Mouse (Mus musculus) CD4-positive, CD25-positive, alpha-beta regulatory T cell, adult 4 months (primary cell): ENCODE results near the gene St8sia1. TPM values are rescaled to one million over a fixed set of nuclear protein-coding genes. Genes with fewer than 3 reads are reported as not detected.
A peak's percentile ranks its signal among the peaks of the same experiment; 100 is the strongest.

Experiments
- ATAC-seq: one replicate; pipeline ENCODE4 v1.8.0; 2017
- polyA plus RNA-seq, 2 experiments: library from polyadenylated mRNA; unstranded; fragments of 100-300 nt; shearing (Covaris generic); gene quantifications; one replicate each; pipeline ENCODE4 v1.2.1; 2017

Gene St8sia1
- polyA plus RNA-seq, 2 experiments from 2014 or later = 11.2 to 12.4 TPM

DNA sequence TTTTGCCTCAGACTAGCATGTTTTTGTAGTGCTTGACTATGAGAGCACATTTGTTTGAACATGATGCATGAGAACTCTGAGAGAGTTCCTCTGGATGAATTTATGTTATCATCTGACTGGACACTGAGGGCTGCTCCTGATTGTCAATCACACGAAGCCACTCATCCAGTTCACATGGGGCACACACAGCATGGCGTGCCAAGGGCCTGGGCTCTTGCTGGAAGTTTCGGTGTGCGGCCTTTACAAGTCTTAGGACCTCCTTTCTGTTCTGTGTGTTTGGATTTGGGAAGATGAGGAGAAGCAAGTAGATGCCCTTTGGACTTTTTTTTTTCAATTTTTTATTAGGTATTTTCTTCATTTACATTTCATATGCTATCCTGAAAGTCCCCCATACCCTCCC is 100.4 kb downstream of the St8sia1 start:
- no peak for ATAC-seq

DNA sequence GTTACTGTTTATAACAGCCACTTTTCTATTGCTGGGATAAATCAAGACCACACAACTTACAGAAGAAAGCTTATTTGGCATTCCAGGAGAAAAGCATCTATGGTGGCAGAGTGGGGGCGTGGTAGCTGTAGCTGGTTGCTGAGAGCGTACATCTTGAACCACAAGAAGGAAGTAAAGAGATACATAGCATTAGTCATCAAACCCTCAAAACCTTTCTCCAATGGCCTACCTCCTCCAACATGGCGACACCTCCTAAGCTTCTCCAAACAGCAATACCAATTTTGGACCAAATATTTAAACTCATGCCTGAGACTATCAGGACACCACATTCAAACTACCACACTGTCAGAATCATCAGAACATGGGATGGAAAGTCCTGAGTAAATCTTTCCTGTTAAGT is 102.0 kb downstream of the St8sia1 start:
- peak; percentile 54 for ATAC-seq

DNA sequence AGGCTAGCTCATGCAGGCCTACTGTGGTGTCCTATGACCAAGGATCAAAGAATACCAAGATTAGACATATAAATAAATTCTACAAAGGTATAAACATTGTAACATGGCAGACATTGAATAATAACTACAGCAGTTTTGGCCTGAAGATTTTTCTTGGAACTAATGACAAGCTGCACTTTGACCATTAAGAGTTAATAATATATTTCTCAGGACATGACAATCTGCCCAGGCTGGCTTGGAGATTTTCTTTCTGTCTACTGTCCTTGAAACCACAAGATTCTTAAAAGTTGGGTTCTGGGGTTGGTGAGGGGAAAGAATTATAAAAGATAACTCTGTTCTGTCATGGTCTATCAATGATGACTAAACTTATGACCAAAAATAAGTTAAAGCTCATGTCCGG is 103.9 kb downstream of the St8sia1 start:
- no peak for ATAC-seq

- ATAC-seq = no peak
Observed at GRCm38 (mm10) chr6:142859946-142860345, 104.3 kb downstream of the St8sia1 start.

DNA sequence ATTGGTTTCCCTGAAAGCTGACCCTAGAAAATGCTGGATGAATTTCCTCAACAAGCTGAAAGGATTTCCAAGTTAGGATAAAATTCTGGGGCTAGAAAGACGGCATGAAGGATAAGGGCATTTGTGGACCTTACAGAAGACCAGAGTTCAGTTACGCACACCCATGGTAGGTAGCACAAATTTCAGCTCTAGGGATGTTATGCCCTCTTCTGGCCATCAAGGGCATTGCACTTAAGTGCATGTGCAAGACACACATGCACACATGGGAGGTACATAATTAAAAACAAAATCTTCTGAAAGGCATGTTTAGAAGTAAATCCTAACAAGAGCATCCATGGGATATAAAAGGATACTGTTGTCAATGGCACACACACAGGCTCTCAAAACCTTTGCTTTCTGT is 105.3 kb downstream of the St8sia1 start:
- ATAC-seq = no peak

- no peak for ATAC-seq
Observed at GRCm38 (mm10) chr6:142856258-142856874, 107.9 kb downstream of the St8sia1 start.

- no peak for ATAC-seq
Observed at GRCm38 (mm10) chr6:142855761-142856160, 108.5 kb downstream of the St8sia1 start.

- no peak for ATAC-seq
Observed at GRCm38 (mm10) chr6:142852419-142853377, 111.6 kb downstream of the St8sia1 start.

DNA sequence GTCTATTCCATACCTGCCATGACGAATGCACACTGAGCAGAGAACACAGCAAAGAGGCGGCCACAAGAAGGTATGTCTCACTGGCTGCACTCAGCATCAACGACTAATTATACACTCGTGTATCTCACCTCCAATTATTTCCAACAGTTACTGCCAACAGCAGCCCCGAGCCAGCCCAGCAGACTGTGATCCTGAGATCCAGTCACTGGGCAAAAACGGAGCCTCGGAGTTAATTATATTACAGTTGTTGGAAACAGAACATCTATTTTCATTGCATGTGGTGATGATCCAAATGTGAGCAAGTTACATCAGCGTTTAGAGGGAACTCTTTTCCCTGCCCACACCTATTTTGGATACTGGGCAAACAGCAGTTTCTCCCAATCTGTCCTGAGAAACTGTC is 113.8 kb downstream of the St8sia1 start:
- no peak for ATAC-seq

GRCm38 (mm10) chr6:142849326-142849725 is 114.9 kb downstream of the St8sia1 start:
- no peak for ATAC-seq

- no peak for ATAC-seq
Observed at GRCm38 (mm10) chr6:142847914-142848674, 116.2 kb downstream of the St8sia1 start.

DNA sequence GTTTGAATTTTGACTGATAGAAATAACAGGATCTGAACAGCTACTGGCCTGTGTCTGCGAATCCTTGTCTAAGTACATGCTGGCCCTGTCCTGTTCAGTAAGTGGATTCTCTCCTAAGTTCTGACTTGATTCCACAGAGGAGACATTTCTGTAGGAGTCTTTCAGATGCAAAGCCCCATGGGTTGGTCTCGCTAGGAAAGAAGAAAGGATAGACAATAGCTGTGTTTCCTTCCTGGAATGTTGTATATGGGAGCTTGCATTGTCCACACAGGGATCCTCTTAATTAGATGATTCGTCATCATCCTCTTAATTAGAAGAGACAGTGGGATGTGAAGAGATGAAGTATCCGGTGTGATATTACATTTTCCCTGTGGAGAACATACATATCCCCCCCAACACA is 117.4 kb downstream of the St8sia1 start:
- ATAC-seq = no peak

DNA sequence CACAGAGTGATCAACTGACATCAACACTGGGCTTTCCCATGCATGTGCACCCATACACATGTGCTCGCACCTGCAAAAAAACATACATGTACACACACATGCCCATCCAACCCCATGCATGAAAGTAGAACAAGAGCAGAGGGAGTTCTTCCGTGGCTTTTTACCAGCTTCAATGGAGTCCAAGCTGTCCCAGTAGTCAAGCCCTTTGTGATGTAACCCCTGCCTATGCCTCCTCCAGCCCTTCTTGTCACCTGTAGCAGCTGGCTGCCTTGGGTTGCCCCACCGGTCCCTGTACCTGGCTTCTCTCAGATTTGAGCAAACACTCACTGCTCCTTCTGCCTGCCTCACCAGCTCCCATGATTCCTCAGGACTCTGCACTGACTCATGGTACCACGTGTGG is 119.2 kb downstream of the St8sia1 start:
- ATAC-seq = no peak

DNA sequence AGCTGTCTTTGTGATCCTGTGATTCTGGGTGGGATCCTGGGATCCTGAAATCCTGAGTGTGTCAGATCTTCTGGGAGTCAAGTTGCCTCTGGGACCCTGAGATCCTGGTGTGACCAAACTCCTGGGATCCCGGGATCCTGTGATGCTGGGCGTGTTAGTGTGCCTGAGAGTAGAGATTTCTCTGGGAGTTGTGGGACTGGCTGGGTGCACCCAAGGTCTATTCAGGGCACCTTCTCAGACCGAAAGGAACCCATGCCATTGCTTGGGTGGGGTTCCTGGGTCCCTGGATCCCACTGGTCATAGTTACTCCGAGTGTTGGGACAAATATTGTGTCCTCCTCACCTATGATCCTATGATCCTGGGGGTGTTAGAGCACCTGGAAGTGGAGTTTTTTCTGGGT is 120.2 kb downstream of the St8sia1 start:
- no peak for ATAC-seq

GRCm38 (mm10) chr6:142838501-142838900 is 125.8 kb downstream of the St8sia1 start:
- no peak for ATAC-seq

DNA sequence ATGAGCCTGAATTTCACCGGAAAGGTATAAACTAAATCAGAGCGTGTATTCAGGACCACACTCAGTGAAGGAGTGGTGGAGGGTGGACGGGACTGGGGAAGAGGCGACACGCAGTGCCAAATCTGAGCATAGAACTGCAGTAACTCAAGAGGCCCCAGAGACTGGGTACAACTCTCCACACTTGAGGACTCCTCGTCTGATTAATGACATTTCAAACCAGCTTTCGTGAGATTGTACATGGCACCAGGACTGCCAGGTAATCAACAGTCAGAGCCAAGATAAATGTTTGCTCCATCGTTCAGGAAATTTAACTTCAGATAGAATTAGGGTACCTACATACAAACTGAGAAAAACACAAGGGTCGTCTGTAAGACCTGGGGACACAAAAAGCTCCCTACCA is 126.9 kb downstream of the St8sia1 start:
- no peak for ATAC-seq

GRCm38 (mm10) chr6:142835726-142836125 is 128.5 kb downstream of the St8sia1 start:
- no peak for ATAC-seq

DNA sequence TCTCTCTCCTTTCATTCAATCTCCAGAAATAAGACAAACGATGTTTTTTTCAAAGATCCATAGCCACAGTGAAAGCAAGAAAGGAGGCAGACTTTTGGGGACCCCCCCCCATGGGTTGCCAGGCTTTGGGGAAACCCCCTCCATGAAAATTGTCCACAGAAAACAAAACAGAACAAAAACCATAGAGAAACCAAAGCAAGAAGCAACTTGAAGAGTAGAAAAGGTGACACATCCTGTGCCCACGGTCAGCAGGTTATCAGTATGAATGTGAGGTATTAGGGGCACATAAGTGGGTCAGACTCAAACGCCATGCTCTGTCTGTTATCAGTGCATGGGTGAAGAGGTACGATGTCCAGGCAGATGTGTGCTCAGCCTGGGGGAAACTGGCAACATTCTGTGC is 129.3 kb downstream of the St8sia1 start:
- peak; percentile 54 for ATAC-seq

DNA sequence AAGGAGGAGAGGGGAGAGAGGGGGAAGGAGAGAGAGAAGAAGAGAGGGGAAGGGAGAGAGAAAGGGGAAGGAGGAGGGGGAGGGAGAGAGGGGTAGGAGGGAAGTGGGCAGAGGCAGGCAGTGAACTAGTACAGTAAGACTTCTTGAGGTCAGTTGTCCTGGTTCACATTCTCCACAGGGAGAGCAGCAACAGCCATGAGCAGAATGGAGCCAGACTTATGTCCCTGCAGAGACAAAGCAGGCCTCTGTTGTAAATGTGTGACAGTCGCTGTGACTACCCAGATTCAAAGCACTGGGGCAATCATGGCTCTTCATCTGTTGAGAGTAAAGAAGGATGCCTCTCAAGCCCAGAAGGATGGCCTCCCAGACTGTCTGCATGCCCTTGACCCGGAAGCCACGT is 132.5 kb downstream of the St8sia1 start:
- no peak for ATAC-seq

DNA sequence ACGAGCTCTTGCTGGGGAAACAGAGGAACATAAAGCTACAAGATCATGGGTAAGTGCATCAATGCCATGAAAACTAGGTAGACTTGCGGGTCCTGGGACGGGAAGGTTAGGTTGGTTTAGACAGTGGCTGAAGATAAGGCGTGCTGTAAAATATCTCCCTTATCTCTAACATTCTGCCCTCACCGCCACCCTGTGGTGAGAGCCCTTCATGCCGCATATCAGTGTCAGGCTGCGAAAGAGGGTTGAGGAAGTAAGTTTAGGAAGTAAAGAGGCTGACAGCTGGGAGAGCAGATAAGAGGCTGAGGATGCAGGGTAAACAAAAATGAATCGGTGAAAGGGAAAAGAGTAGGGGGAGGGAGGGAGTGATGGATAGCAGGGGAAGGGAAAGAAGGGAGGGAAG is 133.0 kb downstream of the St8sia1 start:
- peak; percentile 67 for ATAC-seq

DNA sequence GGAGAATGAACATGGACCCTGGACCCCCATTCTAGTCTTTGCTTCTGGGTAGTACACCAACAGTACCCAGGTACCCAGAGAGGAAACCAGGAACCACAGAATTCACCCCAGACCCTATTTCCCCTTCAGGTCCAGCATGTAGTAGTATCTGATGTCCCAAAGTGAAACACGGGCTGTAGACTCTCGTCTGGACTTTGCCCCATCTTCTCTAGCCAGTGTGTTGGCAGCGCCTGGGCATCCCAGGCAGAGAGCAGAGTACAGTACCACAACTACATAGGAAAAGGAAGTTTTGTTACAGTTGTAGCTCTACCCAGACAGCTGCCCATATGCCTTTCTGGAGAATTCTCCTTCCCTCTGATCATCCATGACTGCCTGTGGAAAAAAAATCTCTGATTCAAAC is 134.0 kb downstream of the St8sia1 start:
- ATAC-seq = no peak

DNA sequence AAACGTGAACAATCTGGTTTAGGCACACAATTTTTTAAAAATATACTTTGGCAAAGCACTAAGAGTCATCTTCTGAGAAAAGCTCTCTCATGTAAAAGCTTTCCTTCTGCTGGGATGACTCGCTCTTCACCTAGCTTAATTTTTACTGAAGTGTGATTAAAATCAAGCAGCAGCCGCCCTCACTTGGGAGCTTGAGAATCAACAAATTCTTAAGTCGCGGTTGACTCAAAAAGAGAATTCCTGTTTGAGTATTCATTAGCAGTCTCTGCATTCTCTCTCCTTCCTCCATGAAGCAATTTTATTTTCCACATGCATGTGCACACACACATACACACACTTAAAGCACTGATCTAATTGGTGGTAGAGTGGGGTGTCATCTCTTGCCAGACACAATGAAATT is 138.8 kb downstream of the St8sia1 start:
- ATAC-seq = no peak
